Mouse (Mus musculus) gastrocnemius, postnatal 10 days (tissue): ENCODE measurements around the gene Zmym5. TPM values are rescaled to one million over a fixed set of nuclear protein-coding genes. Genes with fewer than 3 reads are reported as not detected.
"Not testable (repeated sequence)": the region's sequence is repeated elsewhere in the genome, so short reads cannot be mapped to it uniquely, and the experiment has no call there.

ENCODE experiments used
- DNase-seq: peaks from one replicate; pipeline ENCODE4 v3.0.0; 2021; ENCODE audit warnings: mixed read lengths
- long read RNA-seq, 2 experiments: library from polyadenylated mRNA; stranded (forward); transcript quantifications; one replicate each; pipeline ENCODE4 v2.0.0; 2021
- total RNA-seq, 2 experiments: library from RNA; stranded (reverse); gene quantifications; 2 replicates each; pipeline ENCODE4 v1.2.3; 2021

Gene Zmym5
- 10 to 100 TPM; 18.9 to 24.3 TPM for total RNA-seq
- long read RNA-seq, experiment 1, partial matches to known transcripts = 6 of 13 reads
- long read RNA-seq, experiment 1, other reads (novel, unspliced or antisense) = 7 of 13 reads
- long read RNA-seq, experiment 2, full-length matches to known transcripts = 2 of 15 reads
- long read RNA-seq, experiment 2, partial matches to known transcripts = 1 of 15 reads
- long read RNA-seq, experiment 2, other reads (novel, unspliced or antisense) = 12 of 15 reads

- peak; percentile 87 for DNase-seq
Measured at GRCm38 (mm10) chr14:56811701-56812339, at the start of gene Zmym5. Gene Zmym5, minus strand, starts transcription at chr14:56811716.

GRCm38 (mm10) chr14:56849681-56850080, 38.2 kb upstream of the Zmym5 start:
- peak; percentile 13 for DNase-seq

- DNase-seq = no peak
Measured at GRCm38 (mm10) chr14:56848322-56848721, 36.8 kb upstream of the Zmym5 start.

DNA sequence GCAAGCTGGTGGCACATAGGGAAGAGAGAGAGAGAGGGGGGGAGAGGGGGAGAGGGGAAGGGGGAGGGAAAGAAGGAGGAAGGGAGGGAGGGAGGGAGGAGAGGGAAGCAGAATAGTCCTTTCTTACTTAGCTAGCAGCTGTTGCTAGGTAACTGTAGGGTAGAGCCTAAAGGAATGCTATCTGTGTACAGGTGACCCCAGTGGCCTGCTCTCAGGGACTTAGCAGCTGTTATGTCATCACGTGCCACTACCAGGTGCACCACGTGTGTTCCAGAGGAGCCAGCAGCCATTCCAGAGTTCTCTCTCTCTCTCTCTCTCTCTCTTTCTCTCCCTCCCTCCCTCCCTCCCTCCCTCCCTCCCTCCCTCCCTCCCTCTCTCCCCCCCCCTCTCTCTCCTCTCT, 33.0 kb upstream of the Zmym5 start:
- no peak for DNase-seq

DNA sequence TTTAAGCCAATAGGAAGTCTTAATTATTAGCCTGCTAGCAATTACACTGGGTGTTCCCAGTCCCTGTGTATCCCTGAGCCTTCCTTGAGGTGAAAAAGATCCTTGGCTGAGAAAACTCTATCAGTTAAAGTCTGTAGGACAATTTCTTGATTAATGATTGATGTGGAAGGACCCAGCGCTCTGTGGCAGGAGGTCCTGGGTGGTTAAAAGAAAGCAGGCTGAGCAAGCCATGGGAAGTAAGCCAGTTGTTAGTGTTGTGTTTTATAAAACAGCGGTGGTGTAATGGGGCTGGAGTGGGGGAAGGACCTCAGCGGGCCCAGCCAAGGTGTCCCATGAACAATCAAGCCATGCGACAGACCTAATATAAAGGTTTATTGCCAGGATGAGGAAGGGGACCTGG, 32.5 kb upstream of the Zmym5 start:
- DNase-seq = no peak

- not testable (repeated sequence) for DNase-seq
Measured at GRCm38 (mm10) chr14:56834576-56834975, 23.1 kb upstream of the Zmym5 start.

DNA sequence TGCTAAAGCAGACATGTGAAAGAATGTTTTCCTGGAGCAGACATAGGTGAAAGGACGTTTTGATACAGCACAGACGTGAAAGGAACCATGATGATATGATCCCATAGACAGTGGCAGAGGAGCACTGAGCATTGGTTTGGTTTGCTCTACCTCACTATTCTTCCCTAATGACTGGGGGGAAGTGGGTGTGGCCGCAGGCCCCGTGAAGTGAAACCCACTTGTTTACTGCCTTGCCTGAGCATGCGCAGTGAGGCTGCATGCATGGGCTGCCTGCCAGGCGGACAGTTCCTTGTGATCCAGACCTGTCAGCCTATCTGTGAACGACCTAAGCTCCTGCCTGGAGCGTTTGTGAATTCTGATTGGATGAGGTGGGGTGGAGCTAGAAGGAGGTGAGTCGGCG, 21.7 kb upstream of the Zmym5 start:
- DNase-seq = peak; percentile 23

GRCm38 (mm10) chr14:56832563-56833113, 21.1 kb upstream of the Zmym5 start:
- DNase-seq = no peak

DNA sequence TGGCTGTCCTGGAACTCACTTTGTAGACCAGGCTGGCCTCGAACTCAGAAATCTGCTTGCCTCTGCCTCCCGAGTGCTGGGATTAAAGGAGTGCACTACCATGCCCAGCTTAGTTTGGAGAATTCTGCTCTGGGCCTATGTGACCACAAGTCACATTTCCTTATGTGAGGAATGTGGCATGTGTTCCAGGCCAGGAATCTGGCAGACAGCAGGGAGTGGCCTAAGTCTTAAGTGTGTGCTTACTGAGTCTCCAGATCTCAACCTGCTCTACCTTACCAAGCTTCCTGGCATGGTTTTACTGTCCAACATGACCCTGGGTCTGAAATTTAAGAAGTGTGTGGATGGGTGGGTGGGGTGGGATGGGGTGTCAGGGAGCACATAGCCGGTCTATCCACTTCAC, 20.6 kb upstream of the Zmym5 start:
- no peak for DNase-seq

- no peak for DNase-seq
Measured at GRCm38 (mm10) chr14:56830491-56831045, 19.1 kb upstream of the Zmym5 start.

GRCm38 (mm10) chr14:56824562-56824961, 13.0 kb upstream of the Zmym5 start:
- no peak for DNase-seq

- no peak for DNase-seq
Measured at GRCm38 (mm10) chr14:56817616-56818015, 6.1 kb upstream of the Zmym5 start.

DNA sequence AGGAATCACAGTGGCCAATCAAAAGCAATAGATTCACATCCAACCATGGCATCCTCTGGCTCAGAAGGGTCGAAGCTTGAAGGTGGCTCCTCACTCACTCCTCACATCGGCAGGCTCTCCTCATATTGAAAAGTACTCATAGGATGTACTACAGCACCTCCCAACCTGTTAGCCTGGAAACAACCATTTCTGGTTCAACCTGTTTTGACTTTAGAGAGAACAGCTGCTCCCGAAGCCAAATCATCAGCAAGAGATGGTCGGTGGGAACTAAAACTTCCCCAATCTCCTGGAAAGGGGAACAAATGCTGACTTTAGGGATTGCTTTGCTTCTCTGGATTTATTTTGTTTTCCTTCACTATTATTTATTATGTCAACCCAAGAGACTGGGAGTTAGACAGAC, 5.6 kb upstream of the Zmym5 start:
- no peak for DNase-seq

- DNase-seq = no peak
Measured at GRCm38 (mm10) chr14:56816541-56816940, 5.0 kb upstream of the Zmym5 start.

GRCm38 (mm10) chr14:56812520-56813036, 1.1 kb upstream of the Zmym5 start:
- peak; percentile 60 for DNase-seq

DNA sequence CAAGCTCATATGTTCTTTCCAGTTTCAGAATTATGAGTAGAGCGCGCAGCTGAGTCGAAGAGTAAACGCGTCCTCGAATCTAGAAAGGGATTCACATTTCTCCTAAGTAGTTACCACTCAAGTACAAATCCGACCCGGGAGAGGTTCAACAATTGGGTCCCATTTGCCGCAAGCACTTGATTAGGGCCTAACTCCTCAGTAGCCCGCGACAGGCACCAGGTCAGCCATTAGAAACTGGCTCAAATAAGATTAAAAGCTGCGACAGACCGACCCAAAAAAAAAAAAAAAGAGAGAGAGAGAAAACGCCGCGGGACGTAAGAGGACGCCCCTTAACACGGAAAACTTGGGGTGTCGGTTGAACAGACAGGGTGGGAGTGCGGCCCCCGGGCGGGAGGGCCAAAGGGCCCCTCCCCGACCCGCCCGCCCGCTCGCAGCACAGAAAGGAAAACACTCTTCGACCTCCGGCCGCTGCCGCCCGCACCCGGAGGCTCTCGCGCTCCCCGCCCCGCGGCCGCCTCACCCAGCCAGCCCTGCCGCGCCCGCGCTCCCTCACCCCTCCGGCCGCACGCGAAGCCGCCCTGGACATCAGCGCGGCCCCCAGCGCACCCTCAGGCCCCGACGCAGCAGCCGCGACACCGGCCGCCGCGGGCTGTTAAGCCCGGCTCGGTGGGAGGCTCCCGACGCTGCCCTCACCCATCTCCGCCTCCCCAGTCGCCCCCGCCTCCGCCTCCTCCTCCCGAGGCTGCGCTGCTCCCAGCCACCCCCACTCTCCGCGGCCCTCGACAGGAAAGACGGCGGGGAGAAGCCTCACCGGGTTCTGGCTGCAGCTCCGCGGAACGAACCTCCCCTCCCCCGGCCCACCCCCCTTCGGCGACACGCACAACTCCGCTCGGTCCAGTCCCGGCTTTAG, 480 bp downstream of the Zmym5 start:
- peak; percentile 54 for DNase-seq

- DNase-seq = peak; percentile 17
Measured at GRCm38 (mm10) chr14:56793243-56793642, 18.3 kb downstream of the Zmym5 start.

DNA sequence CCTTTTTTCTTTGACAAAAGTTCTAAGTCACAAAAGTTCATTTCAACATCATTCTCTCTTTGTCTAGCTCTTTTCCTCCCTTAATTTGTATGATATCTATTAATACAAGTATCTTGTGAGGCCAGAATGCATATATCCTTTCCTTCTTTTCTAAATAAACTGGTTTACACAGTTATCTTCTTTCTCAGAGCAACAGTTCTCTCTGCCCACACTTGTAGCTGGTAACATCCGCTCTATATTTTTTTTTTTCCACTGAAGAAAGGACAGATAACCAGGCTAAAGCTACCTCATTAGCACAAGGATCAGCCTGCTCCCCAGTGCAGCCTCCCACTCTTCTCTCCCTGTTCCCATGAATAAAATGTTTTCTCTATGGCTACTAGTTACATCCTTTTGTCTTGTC, 26.9 kb downstream of the Zmym5 start:
- no peak for DNase-seq

- no peak for DNase-seq
Measured at GRCm38 (mm10) chr14:56778933-56779300, 32.6 kb downstream of the Zmym5 start.

DNA sequence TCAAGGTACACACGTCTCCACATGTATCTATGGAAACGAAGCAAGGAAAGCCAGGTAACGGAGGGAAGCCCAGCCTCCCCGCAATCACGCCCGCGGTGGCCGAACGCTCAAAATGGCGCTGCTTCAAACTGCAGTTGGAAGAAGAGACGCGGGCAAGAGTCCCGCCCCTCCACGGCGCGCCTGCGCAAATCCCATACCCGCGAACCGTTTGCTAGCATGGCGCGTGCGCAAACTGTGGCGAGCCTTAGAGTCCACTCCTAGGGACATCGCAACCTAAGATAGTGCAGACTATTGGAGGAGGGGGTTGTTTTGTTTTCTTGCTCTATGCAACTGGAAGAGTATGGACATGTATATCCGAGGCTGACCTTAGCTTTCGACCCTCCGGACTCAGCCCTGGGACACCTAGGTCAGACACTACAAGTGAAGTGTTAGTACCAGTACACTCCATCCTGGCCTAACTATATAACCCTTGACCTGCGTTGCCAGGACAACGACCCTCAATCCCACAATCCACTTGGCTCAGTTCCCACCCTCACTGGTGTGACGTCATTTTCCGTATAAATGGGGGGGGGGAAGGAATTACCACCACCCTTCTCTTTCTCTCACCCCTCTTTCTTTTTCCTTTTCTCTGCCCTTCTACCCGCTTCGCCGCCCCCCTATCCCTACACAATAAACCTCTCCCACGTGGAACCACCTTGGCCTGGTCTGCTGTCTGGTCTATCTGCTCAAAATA, 33.1 kb downstream of the Zmym5 start, which contains the start of gene Pspc1:
Gene Pspc1 (minus strand): TSS at position 117 of the 733 bp plus-strand sequence.
- DNase-seq = peak; percentile 97

GRCm38 (mm10) chr14:56777360-56778136, 34.0 kb downstream of the Zmym5 start:
- peak; percentile 75 for DNase-seq
